Mouse (Mus musculus) kidney, adult 11 months (tissue): ENCODE measurements around the gene Olfr869.

ENCODE experiments used
- DNase-seq: peaks from one replicate; pipeline ENCODE4 v3.0.0; 2022

Olfr869 gene

DNA sequence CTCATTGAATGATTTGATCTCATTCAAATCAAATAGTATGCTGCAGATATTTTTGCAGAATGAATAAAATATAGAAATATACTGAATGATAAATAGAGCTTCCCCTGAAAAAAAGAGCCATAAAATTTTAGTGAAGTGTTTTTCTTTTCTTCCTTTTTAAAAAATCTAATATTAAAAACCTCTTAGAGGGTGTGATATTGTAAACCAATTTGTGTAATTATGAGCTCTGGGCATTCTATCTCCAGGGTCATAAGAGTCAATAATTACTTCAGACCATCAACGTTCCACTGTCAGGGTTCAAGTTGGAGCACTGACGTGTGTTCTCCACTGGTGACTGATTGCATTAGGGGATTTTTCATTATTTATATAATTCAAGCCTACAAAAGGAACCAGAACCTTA is at the start of gene Olfr869:
TSS of gene Olfr869 (plus strand) at position 301 of the 400 bp plus-strand sequence.
- DNase-seq: no peak

DNA sequence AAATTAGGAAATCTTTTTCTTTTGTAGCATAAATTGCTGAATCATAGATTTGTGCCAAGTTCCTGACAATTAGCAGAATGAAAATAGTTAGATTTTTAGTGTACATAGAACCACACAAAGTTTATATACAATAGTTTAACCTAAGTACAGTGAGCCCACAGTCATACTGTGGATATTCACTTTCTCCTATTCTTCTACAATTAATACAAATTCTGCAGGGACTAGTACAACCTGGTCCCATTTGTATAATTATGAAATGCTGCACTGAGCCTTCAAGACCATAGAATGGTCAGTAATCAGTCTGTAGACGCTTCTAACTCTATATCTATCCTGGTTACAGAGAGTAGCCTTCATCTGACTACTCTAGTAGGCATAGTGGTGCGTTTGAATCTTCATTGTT is 30.5 kb upstream of the Olfr869 start, which contains the start of gene Olfr868:
TSS of gene Olfr868 (plus strand) at position 301 of the 400 bp plus-strand sequence.
- DNase-seq: no peak

DNA sequence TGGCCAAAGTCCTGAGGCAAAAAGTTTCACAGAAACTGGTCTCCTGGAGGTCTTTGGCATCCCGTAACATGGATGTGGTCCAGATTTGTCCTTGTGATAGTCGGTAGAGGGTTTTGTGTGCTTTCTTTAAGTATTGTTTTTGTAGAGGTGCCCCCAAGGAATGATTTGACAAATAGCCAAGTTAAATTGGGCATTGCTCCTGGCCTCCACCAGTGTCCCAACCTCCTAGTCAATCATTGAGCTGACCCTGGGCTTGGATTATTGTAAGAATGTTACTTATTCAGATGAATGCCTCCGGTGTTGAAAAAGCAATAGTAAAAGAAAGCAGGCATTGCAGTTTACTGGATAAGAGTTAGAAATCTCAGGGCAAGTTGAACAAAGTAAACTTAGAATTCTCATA is 20.9 kb downstream of the Olfr869 start:
- DNase-seq: peak; percentile 25

DNA sequence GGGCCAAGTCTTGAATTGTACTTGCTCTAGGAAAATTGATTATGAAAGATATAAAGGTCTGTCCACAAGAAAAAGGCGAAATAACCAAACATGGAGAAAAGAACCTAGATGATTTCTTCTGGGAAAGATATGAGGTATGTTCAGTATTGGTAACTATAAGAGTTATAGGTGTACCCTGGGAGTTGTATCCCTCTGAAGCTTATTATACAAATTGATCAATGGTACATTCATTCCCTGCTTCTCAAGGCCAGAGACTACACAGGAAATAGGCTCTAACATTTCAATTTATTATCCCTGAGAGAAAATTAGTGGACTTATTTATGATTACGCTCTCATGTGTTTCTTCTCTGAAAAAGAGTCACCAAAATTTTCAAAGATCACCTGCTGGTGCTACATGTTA is 45.1 kb downstream of the Olfr869 start, which contains the start of gene Olfr870:
TSS of gene Olfr870 (minus strand) at position 101 of the 400 bp plus-strand sequence.
- DNase-seq: no peak

- no peak for DNase-seq
Measured at GRCm38 (mm10) chr9:20179463-20179862, 50.7 kb downstream of the Olfr869 start.
